Mouse (Mus musculus) gonadal fat pad, adult 2 months (tissue): ENCODE measurements around the gene Srpx2. TPM values are rescaled to one million over a fixed set of nuclear protein-coding genes. Genes with fewer than 3 reads are reported as not detected.

ENCODE experiments used
- DNase-seq: peaks from one replicate; pipeline ENCODE4 v3.0.0-alpha.2; 2012; ENCODE audit warnings: low read depth
- polyA plus RNA-seq: library from polyadenylated mRNA; depleted of rRNA; stranded (reverse); fragments of >200 nt; gene quantifications from 2 replicates; pipeline ENCODE4 v1.2.3, GENCODE M21; 2012; rRNA removed

Srpx2 gene
- polyA plus RNA-seq: 9.3 and 23.4 TPM in 2 replicates

DNA sequence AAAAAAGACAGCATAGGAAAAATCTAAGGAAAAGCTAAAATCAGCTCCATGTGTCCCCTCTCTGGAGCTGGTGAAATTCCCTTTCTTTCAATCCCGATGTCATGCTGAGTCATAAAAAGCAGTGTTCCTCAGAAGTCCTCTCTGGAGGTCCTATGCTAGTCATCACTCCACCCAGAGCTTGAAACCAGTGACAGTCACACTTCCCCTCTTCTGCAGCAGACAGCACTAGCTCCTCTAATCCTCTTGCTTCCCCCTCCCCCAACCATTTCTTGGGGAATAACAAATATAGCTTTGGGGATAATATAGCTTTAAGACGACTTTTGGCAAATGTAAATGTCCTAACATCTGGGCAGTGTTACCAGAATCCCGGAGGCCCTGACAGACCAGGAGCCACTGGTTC lies at the start of gene Srpx2:
Srpx2 (plus strand) TSS at position 166 of the 400 bp plus-strand sequence.
- DNase-seq: no peak

DNA sequence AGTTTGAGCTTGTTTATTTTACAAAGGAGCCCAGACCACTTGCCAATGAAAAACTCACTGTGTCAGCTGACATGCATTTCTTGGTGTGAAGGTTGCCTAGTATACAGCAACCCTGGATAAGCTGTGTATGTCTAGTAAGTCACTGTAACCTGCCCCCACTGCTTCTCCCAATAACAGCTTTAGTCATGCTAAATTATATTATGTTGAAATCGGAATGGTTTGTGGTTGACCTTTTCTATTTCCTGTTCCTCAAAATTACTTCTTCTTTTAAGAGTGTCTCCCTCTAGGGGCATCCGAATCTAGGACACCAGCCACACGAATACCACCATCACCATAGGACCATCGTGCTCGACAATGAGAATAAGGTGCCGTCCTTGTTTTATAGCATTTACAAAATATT lies 38.5 kb upstream of the Srpx2 start:
- no peak for DNase-seq

- DNase-seq: no peak
These were observed 20.9 kb upstream of the Srpx2 start for GRCm38 (mm10) chrX:133887308-133887707.

GRCm38 (mm10) chrX:133888111-133888510 lies 20.1 kb upstream of the Srpx2 start:
- no peak for DNase-seq

DNA sequence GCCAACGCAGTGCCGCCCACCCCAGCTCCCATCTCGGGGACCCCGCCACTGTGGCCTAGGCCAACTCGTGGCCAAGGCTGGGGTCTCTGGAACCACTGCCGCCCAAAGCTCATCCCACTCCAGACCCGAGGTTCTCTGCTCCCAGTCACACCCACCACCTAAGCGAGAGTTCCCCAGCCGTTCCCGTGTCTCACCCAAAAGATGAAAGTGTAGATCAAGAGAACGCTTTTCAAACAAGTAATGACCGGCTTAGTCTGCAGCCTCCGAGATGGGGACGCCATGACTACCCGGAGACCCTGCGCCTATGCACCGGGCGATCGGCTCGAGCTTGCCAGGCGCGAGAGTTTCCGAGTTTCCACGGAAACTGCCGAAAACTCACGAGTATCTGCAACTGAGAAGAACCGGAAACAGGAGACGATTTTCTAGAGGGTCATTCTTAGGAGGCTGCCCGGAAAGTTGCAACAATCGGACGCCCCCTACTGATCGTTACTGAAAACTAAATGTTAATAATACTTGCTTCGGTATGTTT lies 10.1 kb upstream of the Srpx2 start, which contains the start of gene Tspan6:
Tspan6 (minus strand) TSS at position 416 of the 529 bp plus-strand sequence.
- DNase-seq: no peak

DNA sequence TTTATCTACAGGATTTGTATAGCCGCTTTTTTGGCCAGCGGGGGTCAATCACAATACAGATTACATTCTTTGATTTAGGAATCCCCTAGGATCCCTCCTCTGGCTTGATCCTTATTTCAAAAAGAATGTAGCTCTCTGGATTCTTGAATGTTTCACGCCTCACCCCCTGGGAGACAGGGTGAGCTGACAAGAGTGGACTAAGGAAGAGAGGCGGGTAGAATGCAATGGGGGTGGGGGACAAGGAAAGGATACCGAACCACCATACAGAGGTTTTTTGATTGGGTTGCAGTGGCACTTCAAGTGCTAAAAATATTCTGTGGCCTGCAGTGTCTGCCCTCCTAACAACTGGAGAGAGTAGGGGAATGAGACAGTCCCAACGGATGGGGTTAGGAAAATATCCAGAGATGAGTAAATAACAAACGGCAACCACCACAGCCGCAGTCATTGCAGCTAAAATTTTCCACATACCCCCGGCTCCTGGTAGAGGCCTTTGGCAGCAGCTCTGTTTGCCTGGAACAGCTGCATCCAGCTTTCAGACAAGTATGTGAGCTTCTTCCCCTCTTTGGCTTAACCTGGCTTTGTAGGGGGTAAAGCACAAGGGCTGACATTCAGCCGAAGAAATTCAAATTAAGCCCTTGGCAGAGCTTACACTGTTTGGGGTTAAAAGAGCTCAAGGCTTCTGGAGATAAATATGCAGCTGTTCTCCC lies 3.3 kb downstream of the Srpx2 start:
- no peak for DNase-seq

GRCm38 (mm10) chrX:133913006-133913405 lies 4.8 kb downstream of the Srpx2 start:
- no peak for DNase-seq

- no peak for DNase-seq
These were observed 6.0 kb downstream of the Srpx2 start for GRCm38 (mm10) chrX:133914219-133914618.

GRCm38 (mm10) chrX:133921187-133921586 lies 13.0 kb downstream of the Srpx2 start:
- DNase-seq: no peak

DNA sequence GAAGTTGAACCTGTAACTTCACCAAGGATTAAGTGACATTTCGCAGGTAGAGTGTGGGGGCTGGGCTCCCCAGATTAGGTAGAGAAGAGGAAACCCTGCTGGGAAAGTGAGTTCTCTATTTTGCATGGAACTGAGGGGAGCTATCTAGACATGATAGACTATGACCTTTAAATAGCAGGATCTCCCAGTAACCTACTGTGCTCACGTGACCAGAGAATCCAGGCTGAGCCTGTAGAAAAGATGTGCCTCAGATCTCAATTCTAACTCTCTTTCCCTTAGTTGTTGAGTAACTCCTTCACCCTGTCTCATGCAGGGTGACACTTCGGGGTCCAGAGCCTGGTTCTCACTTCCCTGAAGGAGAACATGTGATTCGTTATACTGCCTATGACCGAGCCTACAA lies 18.5 kb downstream of the Srpx2 start:
- no peak for DNase-seq

DNA sequence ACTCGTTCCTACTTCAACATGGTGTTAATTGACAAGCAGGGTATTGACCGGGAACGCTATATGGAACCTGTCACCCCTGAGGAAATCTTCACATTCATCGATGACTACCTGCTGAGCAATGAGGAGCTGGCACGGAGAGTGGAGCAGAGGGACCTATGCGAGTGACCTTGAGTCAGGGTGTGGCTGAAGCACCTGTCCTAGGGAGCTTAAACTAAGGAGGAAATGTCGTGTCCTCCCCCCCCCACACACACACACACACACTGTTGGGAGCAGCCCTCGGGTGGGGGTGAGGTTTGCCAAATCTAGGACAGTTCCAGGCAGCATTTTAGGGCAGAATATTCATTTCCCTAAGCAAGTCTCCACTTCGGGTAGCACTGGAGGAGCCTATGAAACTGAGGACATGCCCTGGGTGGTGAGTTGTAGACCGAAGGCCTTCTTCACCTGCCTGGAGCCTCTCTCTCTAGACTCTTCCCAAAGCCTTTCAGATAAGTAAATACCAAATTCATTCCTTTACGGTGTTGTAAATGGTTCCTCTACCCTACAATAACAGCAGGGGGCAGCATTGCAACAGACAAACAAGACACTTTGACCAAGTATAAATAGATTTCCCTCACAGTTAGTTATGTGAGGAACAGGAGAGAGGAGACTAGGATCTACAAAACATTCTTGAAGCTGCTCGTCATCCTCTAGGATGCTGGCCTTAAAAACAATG lies 23.2 kb downstream of the Srpx2 start:
- DNase-seq: no peak

GRCm38 (mm10) chrX:133936605-133937225 lies 28.5 kb downstream of the Srpx2 start:
- DNase-seq: no peak

GRCm38 (mm10) chrX:133939561-133939960 lies 31.3 kb downstream of the Srpx2 start:
- DNase-seq: no peak

DNA sequence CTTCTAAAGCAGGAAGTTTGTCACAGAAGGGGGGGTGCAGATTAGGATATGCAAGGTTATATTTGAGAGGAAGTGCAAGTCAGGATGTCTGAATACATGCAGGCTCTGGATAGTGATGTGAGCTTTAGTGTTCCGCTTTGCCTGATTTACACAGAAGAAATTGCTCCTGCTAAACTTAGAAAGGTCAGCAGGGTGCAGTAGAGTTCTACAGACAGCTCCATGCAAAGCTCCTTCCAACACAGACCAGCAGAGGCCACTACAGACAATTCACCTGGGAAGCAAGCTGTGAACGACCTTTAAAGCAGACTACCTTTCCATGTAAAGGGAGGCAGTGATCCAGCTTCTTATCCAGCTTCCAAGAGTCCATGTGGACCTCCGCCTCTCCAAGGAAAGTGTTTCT lies 39.2 kb downstream of the Srpx2 start:
- DNase-seq: no peak

DNA sequence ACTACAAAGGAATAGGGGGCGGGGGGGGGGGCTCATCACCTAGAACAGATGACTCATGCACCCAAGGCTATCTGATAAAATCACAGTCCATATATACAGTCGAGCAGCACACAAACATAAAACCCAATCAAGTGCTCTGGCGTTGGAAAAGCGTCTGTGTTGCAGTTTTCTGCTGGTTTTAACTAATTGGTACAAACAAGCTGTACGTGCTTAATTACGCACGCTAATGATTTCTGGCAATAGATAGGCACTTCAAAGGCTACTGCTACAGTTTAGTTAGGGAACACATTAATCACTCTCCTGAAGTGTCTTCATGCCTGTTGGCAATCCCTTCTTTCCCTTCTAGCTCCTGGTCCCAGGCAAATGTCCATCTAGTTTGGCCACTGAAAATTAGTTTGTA lies 46.4 kb downstream of the Srpx2 start:
- no peak for DNase-seq

- no peak for DNase-seq
These were observed 52.4 kb downstream of the Srpx2 start for GRCm38 (mm10) chrX:133960617-133961016.

DNA sequence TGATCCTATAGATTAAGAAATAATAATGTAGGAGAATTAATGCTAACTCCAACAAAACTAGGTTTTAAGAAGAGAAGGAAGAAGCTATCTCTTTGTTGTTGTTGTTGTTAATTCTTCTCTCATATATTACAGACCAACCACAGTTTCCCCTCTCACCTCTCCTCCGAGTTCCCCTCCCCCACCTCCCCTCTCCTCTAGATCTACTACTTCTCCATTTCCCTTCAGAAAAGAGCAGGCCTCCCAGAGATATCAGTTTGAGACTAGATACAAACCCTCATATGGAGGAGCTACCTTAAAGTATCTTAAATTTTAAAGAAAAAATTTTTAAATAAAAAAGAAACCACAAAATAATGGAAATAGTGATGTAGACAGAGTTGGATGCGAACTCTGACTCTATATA lies 56.4 kb downstream of the Srpx2 start:
- no peak for DNase-seq

- no peak for DNase-seq
These were observed 73.2 kb downstream of the Srpx2 start, which contains the start of gene Sytl4 for GRCm38 (mm10) chrX:133981231-133982002. Gene Sytl4 (minus strand): TSS chrX:133981812.
